Mouse (Mus musculus): ENCODE results near the gene Ank2.

- TF ChIP-seq GATA1 (IDR thresholded peaks at IDR 0.05; ENCODE audit: borderline replicate concordance, low read length) (no peak), FLI1 (IDR thresholded peaks at IDR 0.05; ENCODE audit: low read length) (no peak)
These were observed 223.2 kb downstream of the Ank2 start for GRCm38 (mm10) chr3:127275953-127276352.
